Mouse (Mus musculus): ENCODE results near the gene Spc24.

GRCm38 (mm10) chr9:21733446-21733845, 26.7 kb downstream of the Spc24 start:
- TF ChIP-seq CTCF (IDR thresholded peaks at IDR 0.05; ENCODE audit: extremely low read depth, insufficient read length, insufficient replicate concordance, low read depth, low read length) = no peak
- TF ChIP-seq POLR2A (IDR thresholded peaks at IDR 0.05; ENCODE audit: low read depth, low read length) = no peak
